Mouse (Mus musculus) megakaryocyte-erythroid progenitor cell, adult 5-6 weeks (primary cell): Measurements from ENCODE around the gene Rdh19. TPM values are rescaled to one million over a fixed set of nuclear protein-coding genes. Genes with fewer than 3 reads are reported as not detected.
"Not testable (repeated sequence)": the region's sequence is repeated elsewhere in the genome, so short reads cannot be mapped to it uniquely, and the experiment has no call there.

Experiments used
- ATAC-seq: replicated peaks from 2 replicates; pipeline ENCODE4 v1.8.0; 2016; ENCODE audit warnings: mild to moderate bottlenecking, inconsistent platforms; ENCODE audit not compliant: severe bottlenecking, poor library complexity, low FRiP score, low TSS enrichment
- total RNA-seq, 2 experiments: library from RNA; stranded (forward) in 1 of 2; stranded (reverse) in 1 of 2; fragments of 200-1000, 215-1000 nt in 1 of 2; fragments of >200 nt in 1 of 2; fragmentation: Nextera tagmentation in 1 of 2; gene quantifications; 2 replicates each; pipeline ENCODE4 v1.2.3; 2014 to 2017

Rdh19 gene
- total RNA-seq (2014; fragmentation: Nextera tagmentation) (not detected in 2 replicates), total RNA-seq (2017) (not detected in 2 replicates)

- ATAC-seq = no peak
These were observed at the start of gene Rdh19 for GRCm38 (mm10) chr10:127849628-127850027. Gene Rdh19, plus strand, starts transcription at chr10:127849928.

DNA sequence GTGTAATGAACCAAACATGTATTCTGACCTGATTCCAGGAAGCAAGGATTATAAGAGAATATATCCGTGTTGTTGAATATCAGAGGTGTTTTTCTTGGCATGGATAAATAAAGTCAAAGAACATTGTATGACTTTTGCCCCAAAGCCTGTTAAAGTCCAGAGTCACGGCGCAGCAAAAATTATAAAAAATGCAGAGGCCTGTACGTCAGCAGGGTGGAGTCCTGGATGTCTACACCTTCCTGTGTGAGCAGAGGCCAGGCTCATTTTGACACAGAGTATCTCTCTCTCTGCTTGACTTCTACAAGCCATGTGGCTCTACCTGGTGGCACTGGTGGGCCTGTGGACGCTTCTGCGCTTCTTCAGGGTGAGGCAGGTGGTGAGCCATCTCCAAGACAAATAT lies 48.8 kb upstream of the Rdh19 start, which contains the start of gene Rdh16:
TSS of gene Rdh16 (plus strand) at position 262 of the 400 bp plus-strand sequence.
- ATAC-seq = no peak

GRCm38 (mm10) chr10:127801612-127802011 lies 48.1 kb upstream of the Rdh19 start:
- no peak for ATAC-seq

GRCm38 (mm10) chr10:127802236-127802635 lies 47.5 kb upstream of the Rdh19 start:
- no peak for ATAC-seq

DNA sequence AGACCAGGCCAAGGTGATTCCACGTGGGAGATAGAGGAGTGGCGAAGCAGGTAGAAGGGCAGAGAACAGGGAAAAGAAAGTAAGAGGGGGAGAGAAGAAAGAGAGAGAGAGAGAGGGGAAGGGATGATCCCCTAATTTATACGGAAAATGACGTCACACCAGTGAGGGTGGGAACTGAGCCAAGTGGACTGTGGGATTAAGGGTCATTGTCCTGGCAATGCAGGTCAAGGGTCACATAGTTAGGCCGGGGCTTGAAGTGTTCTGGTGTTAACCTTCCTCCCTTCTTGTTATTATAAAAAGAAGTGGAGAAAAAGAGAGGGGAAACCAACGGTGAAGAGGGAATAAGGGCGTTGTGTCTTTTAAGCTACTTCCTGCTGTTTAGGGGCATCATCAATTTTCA lies 45.3 kb upstream of the Rdh19 start:
- no peak for ATAC-seq

DNA sequence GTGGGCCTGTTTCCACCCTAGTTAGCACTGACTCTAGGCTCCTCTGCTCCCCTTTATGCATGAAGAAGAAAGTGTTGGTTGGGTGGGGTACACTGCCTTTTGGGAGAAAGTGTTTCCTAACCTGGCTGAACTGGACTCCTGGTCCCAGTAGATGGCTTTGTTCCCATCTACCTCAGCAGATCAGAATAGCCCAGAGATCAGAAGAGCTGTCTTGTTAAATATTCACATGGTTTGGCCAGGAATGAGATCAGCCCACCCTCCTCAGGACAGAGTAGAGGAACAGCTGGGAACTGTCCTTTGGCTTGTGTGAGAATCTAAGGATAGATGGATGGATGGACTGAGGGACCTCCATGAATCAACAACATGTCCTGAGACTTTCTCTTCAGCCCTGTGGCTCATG lies 33.8 kb upstream of the Rdh19 start:
- ATAC-seq = no peak

DNA sequence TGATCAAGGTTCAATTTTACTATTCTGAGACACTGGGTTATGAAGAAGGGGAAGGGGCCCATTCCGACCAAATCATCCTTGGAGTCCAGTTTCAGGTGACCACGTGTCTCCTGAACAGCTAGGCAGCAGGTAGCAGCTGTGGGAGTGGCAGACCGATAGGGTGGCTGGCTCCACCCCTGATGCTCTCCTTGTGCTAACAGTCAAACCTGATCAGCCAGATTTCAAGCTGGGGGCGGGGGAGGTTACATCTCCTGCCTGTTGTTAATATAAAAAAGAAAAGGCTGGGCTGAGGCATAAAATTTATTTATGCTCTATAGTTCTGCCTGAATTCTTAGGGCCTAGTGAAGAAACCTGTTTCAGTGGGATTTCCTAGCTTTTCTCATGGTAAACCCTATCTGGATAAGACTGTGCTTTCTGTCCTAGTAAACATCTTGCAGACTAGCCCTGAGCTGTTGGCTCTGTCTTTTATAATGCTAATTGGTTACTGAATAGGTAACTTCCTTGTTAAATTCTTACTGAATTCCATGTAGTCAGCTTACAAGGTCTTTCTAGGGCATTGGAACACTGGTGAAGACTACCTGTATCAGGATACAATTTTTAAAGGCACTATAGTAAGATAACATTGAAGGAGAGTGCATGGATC lies 32.3 kb upstream of the Rdh19 start:
- not testable (repeated sequence) for ATAC-seq

DNA sequence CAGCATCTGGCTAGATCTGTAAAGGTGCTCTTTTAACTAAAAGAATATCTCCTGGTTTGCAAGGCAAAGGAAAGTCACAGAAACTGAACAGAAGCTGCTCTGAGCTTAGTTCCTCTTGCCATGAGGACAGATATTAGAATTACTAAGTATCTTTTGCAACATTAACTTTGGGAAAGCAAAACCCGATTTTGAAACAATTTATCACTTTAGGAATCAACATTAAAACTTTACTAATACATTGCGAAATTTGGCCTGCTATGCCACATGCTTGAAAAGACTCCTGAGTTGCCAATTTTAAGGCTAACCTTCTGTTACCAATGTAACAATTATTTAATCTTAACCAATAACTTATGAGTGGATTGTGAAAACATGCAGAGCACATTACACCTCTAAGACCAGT lies 27.9 kb upstream of the Rdh19 start:
- not testable (repeated sequence) for ATAC-seq

- ATAC-seq = no peak
These were observed 24.3 kb upstream of the Rdh19 start for GRCm38 (mm10) chr10:127825386-127825785.

GRCm38 (mm10) chr10:127829121-127829520 lies 20.6 kb upstream of the Rdh19 start:
- ATAC-seq = no peak

DNA sequence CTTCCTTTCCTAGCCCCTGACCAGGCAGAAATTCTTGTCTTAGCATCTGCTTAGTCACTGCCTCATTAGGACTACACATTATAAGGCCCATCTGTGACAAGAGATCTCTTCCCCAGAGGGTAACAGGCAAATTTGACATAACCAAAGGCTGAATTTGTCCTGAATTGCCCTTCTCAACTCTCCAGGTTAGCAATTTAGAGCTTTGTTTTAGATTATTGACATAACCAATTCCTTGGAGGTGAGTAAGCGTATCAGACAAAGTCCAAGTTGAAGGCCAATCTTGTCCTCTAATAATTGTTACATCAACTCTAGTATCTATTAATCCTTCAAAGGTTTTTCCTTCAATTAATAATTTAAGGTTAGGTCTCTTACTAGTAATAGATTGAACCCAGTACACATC lies 15.5 kb upstream of the Rdh19 start:
- not testable (repeated sequence) for ATAC-seq

DNA sequence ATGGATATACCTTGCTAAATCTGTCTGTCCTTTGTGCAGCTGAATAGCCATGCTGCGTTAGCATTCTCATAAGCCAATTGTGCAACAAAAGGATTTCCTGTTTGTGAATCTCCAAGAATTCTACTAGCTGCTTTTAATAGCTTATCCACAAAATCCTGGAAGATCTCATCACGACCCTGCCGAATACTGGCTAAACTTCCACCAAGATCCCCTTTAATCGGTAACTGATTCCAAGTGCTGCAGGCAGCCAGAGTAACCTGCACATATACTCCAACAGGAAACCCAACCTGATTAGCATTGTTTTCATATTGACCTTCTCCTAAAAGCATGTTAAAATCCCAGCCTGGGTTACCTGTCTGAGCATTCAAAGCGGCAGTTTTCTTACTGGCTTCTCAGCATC lies 14.4 kb upstream of the Rdh19 start:
- no peak for ATAC-seq

GRCm38 (mm10) chr10:127837793-127838192 lies 11.9 kb upstream of the Rdh19 start:
- not testable (repeated sequence) for ATAC-seq

- ATAC-seq = no peak
These were observed 11.2 kb upstream of the Rdh19 start for GRCm38 (mm10) chr10:127838539-127838938.

DNA sequence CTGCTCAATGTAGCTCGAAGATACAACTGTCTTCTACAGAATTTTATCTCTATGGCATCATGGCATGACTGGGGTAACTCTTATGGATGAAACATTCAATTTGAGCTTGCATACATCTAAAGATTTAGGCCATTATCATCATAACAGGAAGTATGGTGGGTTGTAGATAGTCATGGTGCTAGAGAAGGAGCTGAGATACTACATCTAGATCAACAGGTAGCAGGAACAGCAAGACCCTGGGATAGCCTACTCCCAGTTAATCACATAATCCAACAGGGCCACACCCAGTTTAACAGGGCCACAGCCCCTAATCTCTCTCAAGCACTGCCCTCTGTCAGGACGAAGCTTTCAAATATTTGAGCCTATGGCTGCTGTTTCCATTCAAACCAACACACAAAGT lies 9.0 kb upstream of the Rdh19 start:
- no peak for ATAC-seq

- ATAC-seq = not testable (repeated sequence)
These were observed 3.8 kb upstream of the Rdh19 start for GRCm38 (mm10) chr10:127845945-127846344.

DNA sequence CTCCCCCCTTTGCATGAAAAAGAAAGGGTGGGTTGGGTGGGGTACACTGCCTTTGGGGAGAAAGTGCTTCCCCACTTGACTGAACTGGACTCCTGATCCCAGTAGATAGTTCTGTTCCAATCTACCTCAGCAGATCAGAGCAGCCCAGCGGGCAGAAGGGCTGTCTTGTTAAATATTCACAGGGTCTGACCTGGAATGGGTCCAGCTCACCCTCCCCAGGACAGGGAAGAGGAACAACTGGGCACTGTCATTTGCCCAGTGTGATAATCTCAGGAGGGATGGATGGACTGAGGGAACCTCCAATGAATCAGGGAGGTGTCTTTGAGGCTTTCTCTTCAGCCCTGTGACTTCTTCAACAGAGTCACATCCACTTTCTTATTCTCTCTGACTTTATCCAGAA lies 1.6 kb upstream of the Rdh19 start:
- no peak for ATAC-seq

GRCm38 (mm10) chr10:127856376-127856775 lies 6.6 kb downstream of the Rdh19 start:
- no peak for ATAC-seq

- no peak for ATAC-seq
These were observed 15.2 kb downstream of the Rdh19 start for GRCm38 (mm10) chr10:127864931-127865330.

- no peak for ATAC-seq
These were observed 16.5 kb downstream of the Rdh19 start, which contains the start of gene Rdh16f2 for GRCm38 (mm10) chr10:127866232-127866631. Gene Rdh16f2, plus strand, starts transcription at chr10:127866474.

GRCm38 (mm10) chr10:127872484-127872883 lies 22.8 kb downstream of the Rdh19 start:
- no peak for ATAC-seq
